Mouse (Mus musculus): ENCODE measurements around the gene Olfr1270. TPM values are rescaled to one million over a fixed set of nuclear protein-coding genes. Genes with fewer than 3 reads are reported as not detected.
"Not testable (repeated sequence)": the region's sequence is repeated elsewhere in the genome, so short reads cannot be mapped to it uniquely, and the experiment has no call there.

The Olfr1270 gene
- not detected in 2 replicates for total RNA-seq (2017)

GRCm38 (mm10) chr2:90152991-90153390 lies at the start of gene Olfr1270:
TSS of gene Olfr1270 (minus strand) at chr2:90153091.
- ATAC-seq (replicated peaks in 1 of 2; ENCODE audit: insufficient read depth in 1 of 2, low FRiP score in 2 of 2, low TSS enrichment in 1 of 2, low read depth in 1 of 2, poor library complexity in 2 of 2, severe bottlenecking in 2 of 2): no peak

- ATAC-seq (replicated peaks in 1 of 2; ENCODE audit: insufficient read depth in 1 of 2, low FRiP score in 2 of 2, low TSS enrichment in 1 of 2, low read depth in 1 of 2, poor library complexity in 2 of 2, severe bottlenecking in 2 of 2): peak; percentile 53 to 88; a peak in 3 of 4 replicates
Observed at GRCm38 (mm10) chr2:90199606-90200005, 46.7 kb upstream of the Olfr1270 start.

DNA sequence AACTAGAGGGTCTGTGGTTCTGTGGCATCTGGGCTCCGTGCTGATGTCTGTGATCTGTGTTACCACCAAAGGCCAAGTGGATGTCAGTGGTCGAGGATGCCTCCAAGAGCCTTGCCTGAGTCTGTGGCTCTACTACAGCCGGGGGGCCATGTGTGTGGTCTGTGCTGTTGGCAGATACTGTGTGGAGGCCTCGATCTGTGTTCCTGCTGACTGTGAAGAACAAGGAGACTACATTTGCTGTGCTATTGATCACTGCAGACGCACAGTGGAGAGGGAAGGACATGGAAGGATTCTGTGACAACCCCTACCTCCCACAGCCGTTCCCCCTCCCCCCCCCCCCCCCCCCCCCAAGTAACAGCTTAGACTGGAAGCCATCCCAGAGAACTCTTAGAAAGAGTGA lies 42.4 kb upstream of the Olfr1270 start:
- ATAC-seq (replicated peaks in 1 of 2; ENCODE audit: insufficient read depth in 1 of 2, low FRiP score in 2 of 2, low TSS enrichment in 1 of 2, low read depth in 1 of 2, poor library complexity in 2 of 2, severe bottlenecking in 2 of 2): not testable (repeated sequence)

GRCm38 (mm10) chr2:90194750-90195149 lies 41.9 kb upstream of the Olfr1270 start:
- peak; percentile 83 to 87 for ATAC-seq (replicated peaks in 1 of 2; ENCODE audit: insufficient read depth in 1 of 2, low FRiP score in 2 of 2, low TSS enrichment in 1 of 2, low read depth in 1 of 2, poor library complexity in 2 of 2, severe bottlenecking in 2 of 2)

- peak; percentile 76 to 93 for ATAC-seq (replicated peaks in 1 of 2; ENCODE audit: insufficient read depth in 1 of 2, low FRiP score in 2 of 2, low TSS enrichment in 1 of 2, low read depth in 1 of 2, poor library complexity in 2 of 2, severe bottlenecking in 2 of 2)
Observed at GRCm38 (mm10) chr2:90187082-90187481, 34.2 kb upstream of the Olfr1270 start.

GRCm38 (mm10) chr2:90186082-90186481 lies 33.2 kb upstream of the Olfr1270 start:
- not testable (repeated sequence) for ATAC-seq (replicated peaks in 1 of 2; ENCODE audit: insufficient read depth in 1 of 2, low FRiP score in 2 of 2, low TSS enrichment in 1 of 2, low read depth in 1 of 2, poor library complexity in 2 of 2, severe bottlenecking in 2 of 2)

DNA sequence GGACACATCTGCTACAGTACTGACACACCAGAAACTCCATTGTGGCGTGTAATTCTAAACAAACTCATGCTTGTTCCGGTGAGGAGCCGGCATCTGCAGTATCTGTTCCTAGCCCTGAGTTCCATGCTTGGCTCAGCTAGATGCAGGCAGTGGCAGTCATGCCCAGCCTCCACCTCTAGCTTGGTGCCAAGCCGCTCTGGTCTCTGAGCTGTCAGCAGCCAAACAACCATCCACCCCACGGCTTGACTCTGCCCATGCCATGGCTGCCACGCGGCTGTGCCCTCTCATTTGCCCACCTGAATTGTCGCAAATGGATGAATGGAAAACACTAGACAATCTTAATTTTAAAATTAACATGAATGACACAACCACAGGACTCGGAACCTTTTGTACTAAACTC lies 1.0 kb upstream of the Olfr1270 start:
- no peak for ATAC-seq (replicated peaks in 1 of 2; ENCODE audit: insufficient read depth in 1 of 2, low FRiP score in 2 of 2, low TSS enrichment in 1 of 2, low read depth in 1 of 2, poor library complexity in 2 of 2, severe bottlenecking in 2 of 2)

- ATAC-seq (replicated peaks in 1 of 2; ENCODE audit: insufficient read depth in 1 of 2, low FRiP score in 2 of 2, low TSS enrichment in 1 of 2, low read depth in 1 of 2, poor library complexity in 2 of 2, severe bottlenecking in 2 of 2): no peak
Observed at GRCm38 (mm10) chr2:90142196-90142595, 10.7 kb downstream of the Olfr1270 start, which contains the start of gene Olfr32. TSS of gene Olfr32 (minus strand) at chr2:90142296.

- ATAC-seq (replicated peaks in 1 of 2; ENCODE audit: insufficient read depth in 1 of 2, low FRiP score in 2 of 2, low TSS enrichment in 1 of 2, low read depth in 1 of 2, poor library complexity in 2 of 2, severe bottlenecking in 2 of 2): no peak
Observed at GRCm38 (mm10) chr2:90121312-90121711, 31.6 kb downstream of the Olfr1270 start, which contains the start of gene Olfr1269. TSS of gene Olfr1269 (minus strand) at chr2:90121412.

Other genes starting within 250 kb of the Olfr1270 start
- gene Olfr1258, start 225.8 kb downstream of the Olfr1270 start, total RNA-seq (2017): not detected in 2 replicates
- gene Olfr1259, start 204.4 kb downstream of the Olfr1270 start, total RNA-seq (2017): not detected in 2 replicates
- gene Olfr1260, start 178.8 kb downstream of the Olfr1270 start, total RNA-seq (2017): not detected in 2 replicates
- gene Olfr1261, start 161.9 kb downstream of the Olfr1270 start, total RNA-seq (2017): not detected in 2 replicates
- not detected in 2 replicates for gene Olfr1262, start 152.9 kb downstream of the Olfr1270 start, total RNA-seq (2017)
- gene Olfr1263, start 141.0 kb downstream of the Olfr1270 start, total RNA-seq (2017): not detected in 2 replicates
- gene Olfr1264, start 127.5 kb downstream of the Olfr1270 start, total RNA-seq (2017): not detected in 2 replicates
- gene Olfr1265, start 117.8 kb downstream of the Olfr1270 start, total RNA-seq (2017): not detected in 2 replicates
- not detected in 2 replicates for gene Olfr140, start 89.5 kb downstream of the Olfr1270 start, total RNA-seq (2017)
- not detected in 2 replicates for gene Olfr1269, start 31.7 kb downstream of the Olfr1270 start, total RNA-seq (2017)
- gene Olfr32, start 10.8 kb downstream of the Olfr1270 start, total RNA-seq (2017): not detected in 2 replicates
- 0.19 TPM in 1 of 2 replicates, not detected in the other for gene Olfr1506, start 71.4 kb upstream of the Olfr1270 start, total RNA-seq (2017)
- gene Olfr142, start 104.5 kb upstream of the Olfr1270 start, total RNA-seq (2017): not detected in 2 replicates
- not detected in 2 replicates for gene Olfr1271, start 117.9 kb upstream of the Olfr1270 start, total RNA-seq (2017)
- gene Olfr1272, start 139.8 kb upstream of the Olfr1270 start, total RNA-seq (2017): not detected in 2 replicates
- not detected in 2 replicates for gene Gm13769, start 169.1 kb upstream of the Olfr1270 start, total RNA-seq (2017)
- not detected in 2 replicates for gene Olfr1274-ps, start 245.6 kb upstream of the Olfr1270 start, total RNA-seq (2017)